Mouse (Mus musculus) adipocyte (in vitro differentiated cells): ENCODE measurements around the gene Zscan22.
"Not testable (repeated sequence)": the region's sequence is repeated elsewhere in the genome, so short reads cannot be mapped to it uniquely, and the experiment has no call there.

Experiments used
- DNase-seq: peaks from one replicate; pipeline ENCODE4 v3.0.0-alpha.2; 2016; ENCODE audit warnings: low spot score

Gene Zscan22

GRCm38 (mm10) chr7:12897655-12898410 is at the start of gene Zscan22:
Gene Zscan22 (plus strand): TSS chr7:12897815.
- peak; percentile 94 for DNase-seq

- peak; percentile 58 for DNase-seq
Measured at GRCm38 (mm10) chr7:12874301-12874700, 23.3 kb upstream of the Zscan22 start.

GRCm38 (mm10) chr7:12880036-12880435 is 17.6 kb upstream of the Zscan22 start:
- DNase-seq = no peak

GRCm38 (mm10) chr7:12880497-12880896 is 17.1 kb upstream of the Zscan22 start:
- not testable (repeated sequence) for DNase-seq

GRCm38 (mm10) chr7:12880911-12881660 is 16.5 kb upstream of the Zscan22 start, which contains the start of gene Zfp128:
Gene Zfp128 (plus strand): TSS chr7:12881177.
- DNase-seq = peak; percentile 91

GRCm38 (mm10) chr7:12886563-12887266 is 10.9 kb upstream of the Zscan22 start:
- DNase-seq = no peak

- no peak for DNase-seq
Measured at GRCm38 (mm10) chr7:12887585-12887984, 10.0 kb upstream of the Zscan22 start.

GRCm38 (mm10) chr7:12890928-12891327 is 6.7 kb upstream of the Zscan22 start:
- DNase-seq = no peak

GRCm38 (mm10) chr7:12891334-12891733 is 6.3 kb upstream of the Zscan22 start:
- no peak for DNase-seq

GRCm38 (mm10) chr7:12901517-12901916 is 3.9 kb downstream of the Zscan22 start:
- no peak for DNase-seq

GRCm38 (mm10) chr7:12903623-12904022 is 6.0 kb downstream of the Zscan22 start:
- DNase-seq = no peak

GRCm38 (mm10) chr7:12905146-12905545 is 7.5 kb downstream of the Zscan22 start:
- no peak for DNase-seq

- peak; percentile 22 for DNase-seq
Measured at GRCm38 (mm10) chr7:12909498-12909962, 11.9 kb downstream of the Zscan22 start.

- no peak for DNase-seq
Measured at GRCm38 (mm10) chr7:12910181-12910668, 12.6 kb downstream of the Zscan22 start.

GRCm38 (mm10) chr7:12913556-12913955 is 15.9 kb downstream of the Zscan22 start:
- peak; percentile 30 for DNase-seq

GRCm38 (mm10) chr7:12920495-12920894 is 22.9 kb downstream of the Zscan22 start:
- DNase-seq = not testable (repeated sequence)

GRCm38 (mm10) chr7:12921318-12921704 is 23.7 kb downstream of the Zscan22 start:
- DNase-seq = no peak

GRCm38 (mm10) chr7:12921705-12922465 is 24.3 kb downstream of the Zscan22 start, which contains the start of gene Rps5:
Gene Rps5 (plus strand): TSS chr7:12922290.
- peak; percentile 98 for DNase-seq

- no peak for DNase-seq
Measured at GRCm38 (mm10) chr7:12922729-12923128, 25.1 kb downstream of the Zscan22 start.

- no peak for DNase-seq
Measured at GRCm38 (mm10) chr7:12926316-12926715, 28.7 kb downstream of the Zscan22 start.

- no peak for DNase-seq
Measured at GRCm38 (mm10) chr7:12927191-12927680, 29.6 kb downstream of the Zscan22 start, which contains the start of gene Rnf225. Gene Rnf225 (plus strand): TSS chr7:12927416.
